Mouse (Mus musculus) heart, postnatal 0 days (tissue): ENCODE measurements around the gene Timp2.

ENCODE experiments used
- CTCF ChIP-seq: IDR thresholded peaks from 2 replicates; pipeline ENCODE4 v1.5.1; 2016; ENCODE audit warnings: antibody characterized with exemption, control low read depth, low read depth
- EP300 ChIP-seq: IDR thresholded peaks from 2 replicates; pipeline ENCODE4 v1.6.1; 2016; ENCODE audit warnings: antibody characterized with exemption, low read depth

DNA sequence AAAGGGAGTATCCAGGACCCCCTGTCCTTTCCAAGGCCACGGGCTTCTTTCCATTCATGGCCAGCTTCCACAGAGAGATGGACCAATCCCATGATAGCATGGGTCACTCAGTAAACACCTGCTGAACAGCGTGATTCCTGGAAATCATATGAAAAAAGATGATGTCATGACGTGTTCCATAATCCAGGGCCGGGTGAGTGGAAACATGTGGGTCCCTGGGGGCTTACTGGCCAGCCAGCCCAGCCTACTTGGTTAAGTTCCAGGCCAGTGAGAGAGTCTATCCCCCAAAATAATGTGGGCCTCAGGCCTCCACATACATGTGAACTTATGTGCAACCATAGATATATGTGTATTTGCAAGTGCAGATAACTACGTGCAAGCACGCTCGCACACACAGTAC lies 16.3 kb upstream of the Timp2 start:
- no peak for TF ChIP-seq CTCF
- no peak for TF ChIP-seq EP300
